Mouse (Mus musculus): ENCODE measurements around the gene Vash1. TPM values are rescaled to one million over a fixed set of nuclear protein-coding genes. Genes with fewer than 3 reads are reported as not detected.

The Vash1 gene
- total and polyA plus RNA-seq, 3 experiments, result 1.1 to 2.7 (median 2.2) TPM

GRCm38 (mm10) chr12:86651301-86651860 is 27.1 kb upstream of the Vash1 start:
- TF ChIP-seq SMC3 (IDR thresholded peaks at IDR 0.05; ENCODE audit: low read depth, low read length) (no peak), IRF4 (IDR thresholded peaks at IDR 0.05; ENCODE audit: low read depth, low read length) (no peak), MEF2A (IDR thresholded peaks at IDR 0.05; ENCODE audit: borderline replicate concordance, low read depth, low read length) (no peak), RCOR1 (conservative IDR thresholded peaks at IDR 0.05; ENCODE audit: low read depth, low read length) (no peak), NRF1 (IDR thresholded peaks at IDR 0.05; ENCODE audit: low read depth, low read length) (no peak), RAD21 (IDR thresholded peaks at IDR 0.05; ENCODE audit: low read depth, low read length) (no peak), ZKSCAN1 (IDR thresholded peaks at IDR 0.05; ENCODE audit: borderline replicate concordance, low read depth, low read length) (no peak), PAX5 (IDR thresholded peaks at IDR 0.05; ENCODE audit: low read length) (no peak), KAT2A (IDR thresholded peaks at IDR 0.05; ENCODE audit: insufficient replicate concordance, low read length) (no peak), SIN3A (IDR thresholded peaks at IDR 0.05; ENCODE audit: low read length) (no peak), POLR2AphosphoS2 (IDR thresholded peaks at IDR 0.05; ENCODE audit: low read depth, low read length) (no peak), POLR2A (IDR thresholded peaks at IDR 0.05; ENCODE audit: low read depth, low read length) (no peak), TCF12 (IDR thresholded peaks at IDR 0.05; ENCODE audit: low read depth, low read length) (no peak)
- Histone ChIP-seq H3K27ac (ENCODE audit: insufficient read depth, low read depth) (no peak overlapping the region), H3K4me1 (ENCODE audit: control insufficient read depth in 1 of 2, insufficient read depth in 2 of 2) (peaks cover 6 to 28% of the 10 kb centered on the region in 2 experiments; a peak in 3 of 4 replicates), H3K79me2 (replicated peaks; ENCODE audit: control insufficient read depth, extremely low read depth, insufficient read depth, poor library complexity, severe bottlenecking) (no peaks in the 10 kb centered on the region), H3K4me2 (ENCODE audit: insufficient read depth, low read depth, poor library complexity, severe bottlenecking) (no peak overlapping the region), H3K4me3 (replicated peaks in 1 of 3; ENCODE audit: low read depth in 2 of 3, low read length in 2 of 3, poor library complexity in 1 of 3) (no peak overlapping the region), H3K9me3 (replicated peaks; ENCODE audit: low read length) (peaks cover 7% of the 10 kb centered on the region), H3K9ac (ENCODE audit: insufficient read depth, low read depth) (no peak overlapping the region), H3K27me3 (replicated peaks) (peaks cover 4% of the 10 kb centered on the region), H3K36me3 (replicated peaks in 1 of 2; ENCODE audit: control insufficient read depth in 1 of 2, insufficient read depth in 1 of 2, low read length in 1 of 2) (no peaks in the 10 kb centered on the region)
- dilution Hi-C loops (cut with MboI; ENCODE audit: extremely low pct_ligation_motif_present, extremely low pct_unique_long_range_greater_than_20kb, low sequenced_read_pairs) (no loop called here), in situ Hi-C loops (cut with MboI; ENCODE audit: low pct_ligation_motif_present, low pct_unique_long_range_greater_than_20kb, low sequenced_read_pairs) (no loop called here)
- no peak for DNase-seq (ENCODE audit: extremely low read depth)

- Histone ChIP-seq H3K4me1 (ENCODE audit: control insufficient read depth in 1 of 2, insufficient read depth in 2 of 2) (peaks cover 6 to 28% of the 10 kb centered on the region in 2 experiments; a peak in 3 of 4 replicates), H3K27ac (ENCODE audit: insufficient read depth, low read depth) (no peak overlapping the region)
- no peak for DNase-seq (ENCODE audit: extremely low read depth)
These were observed 25.9 kb upstream of the Vash1 start for GRCm38 (mm10) chr12:86652570-86653041.

More at GRCm38 (mm10) chr12:86652570-86653041, 25.9 kb upstream of the Vash1 start:
- H3K9me3 ChIP-seq (replicated peaks; ENCODE audit: low read length), result peaks cover 7% of the 10 kb centered on the region
- no peaks in the 10 kb centered on the region for H3K79me2 ChIP-seq (replicated peaks; ENCODE audit: control insufficient read depth, extremely low read depth, insufficient read depth, poor library complexity, severe bottlenecking)
- H3K36me3 ChIP-seq (replicated peaks in 1 of 2; ENCODE audit: control insufficient read depth in 1 of 2, insufficient read depth in 1 of 2, low read length in 1 of 2), result no peaks in the 10 kb centered on the region
- dilution Hi-C loops (cut with MboI; ENCODE audit: extremely low pct_ligation_motif_present, extremely low pct_unique_long_range_greater_than_20kb, low sequenced_read_pairs) (no loop called here), in situ Hi-C loops (cut with MboI; ENCODE audit: low pct_ligation_motif_present, low pct_unique_long_range_greater_than_20kb, low sequenced_read_pairs) (no loop called here)
- no peak overlapping the region for H3K4me3 ChIP-seq (replicated peaks in 1 of 3; ENCODE audit: low read depth in 2 of 3, low read length in 2 of 3, poor library complexity in 1 of 3)
- no peak for TF ChIP-seq ETS1 (conservative IDR thresholded peaks at IDR 0.05; ENCODE audit: low read depth, low read length)
- no peak for TF ChIP-seq ZKSCAN1 (IDR thresholded peaks at IDR 0.05; ENCODE audit: borderline replicate concordance, low read depth, low read length)
- TF ChIP-seq NRF1 (IDR thresholded peaks at IDR 0.05; ENCODE audit: low read depth, low read length), result no peak
- TF ChIP-seq POLR2A (IDR thresholded peaks at IDR 0.05; ENCODE audit: low read depth, low read length), result no peak
- no peak for TF ChIP-seq MAX (IDR thresholded peaks at IDR 0.05; ENCODE audit: low read length)
- TF ChIP-seq MEF2A (IDR thresholded peaks at IDR 0.05; ENCODE audit: borderline replicate concordance, low read depth, low read length), result no peak
- peaks cover 4% of the 10 kb centered on the region for H3K27me3 ChIP-seq (replicated peaks)
- no peak overlapping the region for H3K9ac ChIP-seq (ENCODE audit: insufficient read depth, low read depth)
- no peak overlapping the region; the same call in 1 of the 2 replicates for H3K4me2 ChIP-seq (ENCODE audit: insufficient read depth, low read depth, poor library complexity, severe bottlenecking)
